Mouse (Mus musculus): ENCODE results near the gene Tapbpl. TPM values are rescaled to one million over a fixed set of nuclear protein-coding genes. Genes with fewer than 3 reads are reported as not detected.

Gene Tapbpl
- polyA plus RNA-seq, 1 experiment, result 6.5 TPM

GRCm38 (mm10) chr6:125240617-125241016 lies 9.0 kb upstream of the Tapbpl start:
- H3K36me3 ChIP-seq (ENCODE audit: control insufficient read depth, insufficient read depth), result no peaks in the 10 kb centered on the region
- no peak overlapping the region for H3K4me2 ChIP-seq (ENCODE audit: low read depth)
- no peak overlapping the region for H3ac ChIP-seq (ENCODE audit: control insufficient read depth, insufficient read length)
- TF ChIP-seq MAX (IDR thresholded peaks at IDR 0.05; ENCODE audit: low read depth) (no peak), POLR2A (IDR thresholded peaks at IDR 0.05; ENCODE audit: insufficient read length, low read depth) (no peak), POLR2AphosphoS2 (IDR thresholded peaks at IDR 0.05; ENCODE audit: insufficient read length, low read depth) (no peak), USF1 (IDR thresholded peaks at IDR 0.05; ENCODE audit: low read depth) (no peak), REST (IDR thresholded peaks at IDR 0.05; ENCODE audit: insufficient read depth, insufficient read length) (no peak), TCF3 (IDR thresholded peaks at IDR 0.05; ENCODE audit: insufficient read length, low read depth) (no peak), MYOD1 (IDR thresholded peaks at IDR 0.05; ENCODE audit: control insufficient read depth in 1 of 3, insufficient read length in 2 of 3, low read depth in 2 of 3) (no peak), MYOG (IDR thresholded peaks at IDR 0.05; ENCODE audit: control insufficient read depth in 1 of 3, insufficient read depth in 1 of 3, insufficient read length in 2 of 3, low read depth in 2 of 3) (no peak), SRF (IDR thresholded peaks at IDR 0.05; ENCODE audit: control insufficient read depth, insufficient read length, low read depth) (no peak), CEBPB (IDR thresholded peaks at IDR 0.05; ENCODE audit: insufficient read depth, poor library complexity, severe bottlenecking) (no peak), TCF12 (IDR thresholded peaks at IDR 0.05; ENCODE audit: insufficient read depth, poor library complexity, severe bottlenecking) (no peak), E2F4 (IDR thresholded peaks at IDR 0.05; ENCODE audit: insufficient read depth) (no peak)
- H3K27me3 ChIP-seq (ENCODE audit: control insufficient read depth, insufficient read depth, insufficient read length), result no peaks in the 10 kb centered on the region
- H3K4me3 ChIP-seq, result no peak overlapping the region
- no peaks in the 10 kb centered on the region for H3K79me2 ChIP-seq (ENCODE audit: control insufficient read depth, insufficient read depth)

- TF ChIP-seq TCF3 (IDR thresholded peaks at IDR 0.05; ENCODE audit: insufficient read length, low read depth) (no peak), MAX (IDR thresholded peaks at IDR 0.05; ENCODE audit: low read depth) (no peak), TCF12 (IDR thresholded peaks at IDR 0.05; ENCODE audit: insufficient read depth, poor library complexity, severe bottlenecking) (no peak), REST (IDR thresholded peaks at IDR 0.05; ENCODE audit: insufficient read depth, insufficient read length) (no peak), MYOD1 (IDR thresholded peaks at IDR 0.05; ENCODE audit: control insufficient read depth in 1 of 3, insufficient read length in 2 of 3, low read depth in 2 of 3) (no peak), MYOG (IDR thresholded peaks at IDR 0.05; ENCODE audit: control insufficient read depth in 1 of 3, insufficient read depth in 1 of 3, insufficient read length in 2 of 3, low read depth in 2 of 3) (no peak), POLR2AphosphoS2 (IDR thresholded peaks at IDR 0.05; ENCODE audit: insufficient read length, low read depth) (no peak), POLR2A (IDR thresholded peaks at IDR 0.05; ENCODE audit: insufficient read length, low read depth) (no peak), USF1 (IDR thresholded peaks at IDR 0.05; ENCODE audit: low read depth) (no peak), E2F4 (IDR thresholded peaks at IDR 0.05; ENCODE audit: insufficient read depth) (no peak), CEBPB (IDR thresholded peaks at IDR 0.05; ENCODE audit: insufficient read depth, poor library complexity, severe bottlenecking) (no peak), SRF (IDR thresholded peaks at IDR 0.05; ENCODE audit: control insufficient read depth, insufficient read length, low read depth) (no peak)
- no peak overlapping the region for H3K4me3 ChIP-seq
- H3K4me2 ChIP-seq (ENCODE audit: low read depth), result no peak overlapping the region
- H3ac ChIP-seq (ENCODE audit: control insufficient read depth, insufficient read length), result no peak overlapping the region
- H3K36me3 ChIP-seq (ENCODE audit: control insufficient read depth, insufficient read depth), result no peaks in the 10 kb centered on the region
- H3K27me3 ChIP-seq (ENCODE audit: control insufficient read depth, insufficient read depth, insufficient read length), result no peaks in the 10 kb centered on the region
- H3K79me2 ChIP-seq (ENCODE audit: control insufficient read depth, insufficient read depth), result no peaks in the 10 kb centered on the region
These were observed 7.9 kb upstream of the Tapbpl start for GRCm38 (mm10) chr6:125239547-125239946.

GRCm38 (mm10) chr6:125238396-125238795 lies 6.7 kb upstream of the Tapbpl start:
- Histone ChIP-seq H3K27me3 (ENCODE audit: control insufficient read depth, insufficient read depth, insufficient read length) (no peaks in the 10 kb centered on the region), H3K4me3 (no peak overlapping the region), H3K79me2 (ENCODE audit: control insufficient read depth, insufficient read depth) (no peaks in the 10 kb centered on the region), H3ac (ENCODE audit: control insufficient read depth, insufficient read length) (no peak overlapping the region), H3K4me2 (ENCODE audit: low read depth) (no peak overlapping the region), H3K36me3 (ENCODE audit: control insufficient read depth, insufficient read depth) (no peaks in the 10 kb centered on the region)
- TF ChIP-seq MYOG (IDR thresholded peaks at IDR 0.05; ENCODE audit: control insufficient read depth in 1 of 3, insufficient read depth in 1 of 3, insufficient read length in 2 of 3, low read depth in 2 of 3) (no peak), REST (IDR thresholded peaks at IDR 0.05; ENCODE audit: insufficient read depth, insufficient read length) (no peak), CEBPB (IDR thresholded peaks at IDR 0.05; ENCODE audit: insufficient read depth, poor library complexity, severe bottlenecking) (no peak), MAX (IDR thresholded peaks at IDR 0.05; ENCODE audit: low read depth) (no peak), POLR2AphosphoS2 (IDR thresholded peaks at IDR 0.05; ENCODE audit: insufficient read length, low read depth) (no peak), SRF (IDR thresholded peaks at IDR 0.05; ENCODE audit: control insufficient read depth, insufficient read length, low read depth) (no peak), USF1 (IDR thresholded peaks at IDR 0.05; ENCODE audit: low read depth) (no peak)

- no peak overlapping the region for H3K4me2 ChIP-seq (ENCODE audit: low read depth)
- H3ac ChIP-seq (ENCODE audit: control insufficient read depth, insufficient read length), result no peak overlapping the region
- H3K79me2 ChIP-seq (ENCODE audit: control insufficient read depth, insufficient read depth), result no peaks in the 10 kb centered on the region
- H3K27me3 ChIP-seq (ENCODE audit: control insufficient read depth, insufficient read depth, insufficient read length), result no peaks in the 10 kb centered on the region
- TF ChIP-seq SRF (IDR thresholded peaks at IDR 0.05; ENCODE audit: control insufficient read depth, insufficient read length, low read depth) (no peak), TCF3 (IDR thresholded peaks at IDR 0.05; ENCODE audit: insufficient read length, low read depth) (no peak), MAX (IDR thresholded peaks at IDR 0.05; ENCODE audit: low read depth) (no peak), E2F4 (IDR thresholded peaks at IDR 0.05; ENCODE audit: insufficient read depth) (no peak), MYOD1 (IDR thresholded peaks at IDR 0.05; ENCODE audit: control insufficient read depth in 1 of 3, insufficient read length in 2 of 3, low read depth in 2 of 3) (no peak), TCF12 (IDR thresholded peaks at IDR 0.05; ENCODE audit: insufficient read depth, poor library complexity, severe bottlenecking) (no peak), CEBPB (IDR thresholded peaks at IDR 0.05; ENCODE audit: insufficient read depth, poor library complexity, severe bottlenecking) (no peak), USF1 (IDR thresholded peaks at IDR 0.05; ENCODE audit: low read depth) (no peak), MYOG (IDR thresholded peaks at IDR 0.05; ENCODE audit: control insufficient read depth in 1 of 3, insufficient read depth in 1 of 3, insufficient read length in 2 of 3, low read depth in 2 of 3) (no peak), REST (IDR thresholded peaks at IDR 0.05; ENCODE audit: insufficient read depth, insufficient read length) (no peak), POLR2AphosphoS2 (IDR thresholded peaks at IDR 0.05; ENCODE audit: insufficient read length, low read depth) (no peak), POLR2A (IDR thresholded peaks at IDR 0.05; ENCODE audit: insufficient read length, low read depth) (no peak)
- H3K4me3 ChIP-seq, result no peak overlapping the region
- no peaks in the 10 kb centered on the region for H3K36me3 ChIP-seq (ENCODE audit: control insufficient read depth, insufficient read depth)
These were observed 5.8 kb upstream of the Tapbpl start for GRCm38 (mm10) chr6:125237421-125237820.

All from myocyte (in vitro differentiated cells).